Mouse (Mus musculus) CD4-positive, CD25-positive, alpha-beta regulatory T cell, adult 9 weeks (primary cell): ENCODE measurements around the gene Renbp. TPM values are rescaled to one million over a fixed set of nuclear protein-coding genes. Genes with fewer than 3 reads are reported as not detected.

Experiments
- polyA plus RNA-seq: library from polyadenylated mRNA; unstranded; fragments of 100-300 nt; shearing (Covaris generic); gene quantifications from one replicate; pipeline ENCODE4 v1.2.1, GENCODE M21; 2017

The Renbp gene
- polyA plus RNA-seq = 7.6 TPM

GRCm38 (mm10) chrX:73930402-73931062 lies at the start of gene Renbp:
Gene Renbp, minus strand, starts transcription at chrX:73930850.

GRCm38 (mm10) chrX:73966248-73967176 lies 35.9 kb upstream of the Renbp start, which contains the start of gene Hcfc1:
Gene Hcfc1, minus strand, starts transcription at chrX:73966357.

GRCm38 (mm10) chrX:73921823-73922549 lies 8.7 kb downstream of the Renbp start, which contains the start of the genes Arhgap4 and Naa10:
Gene Arhgap4, minus strand, starts transcription at chrX:73921870.
Gene Naa10, minus strand, starts transcription at chrX:73921944.

GRCm38 (mm10) chrX:73895719-73896118 lies 34.9 kb downstream of the Renbp start, which contains the start of gene L1cam:
Gene L1cam, minus strand, starts transcription at chrX:73896105.

DNA sequence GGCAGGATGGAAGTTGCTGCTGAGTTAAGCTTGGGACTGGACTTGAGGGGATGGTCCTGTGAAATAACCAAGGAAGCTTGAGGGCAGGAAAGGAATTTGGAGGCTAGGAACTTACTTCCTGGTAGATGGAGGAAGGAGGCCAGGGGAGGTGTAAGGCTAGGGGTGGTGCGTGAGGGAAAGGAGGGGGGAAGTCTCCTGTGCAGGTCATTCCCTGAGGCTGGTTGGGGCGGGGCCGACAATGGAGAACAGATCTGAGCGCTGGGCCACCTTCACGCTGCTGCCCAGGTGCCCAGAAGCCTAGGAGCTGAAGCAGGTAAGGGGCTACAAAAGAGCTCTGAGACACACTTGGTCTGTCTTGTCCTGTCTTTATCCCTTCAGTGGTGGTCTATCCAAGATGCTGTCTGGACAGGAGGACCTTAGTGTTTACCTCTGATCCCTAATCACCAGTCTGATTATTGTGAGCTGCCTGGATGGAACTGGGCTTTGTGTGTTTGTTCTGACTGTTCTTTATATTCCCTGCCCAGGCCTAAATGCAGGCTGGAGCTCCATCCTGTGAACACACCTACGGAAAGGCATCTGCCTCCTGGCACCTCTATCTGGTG lies 39.0 kb downstream of the Renbp start, which contains the start of gene Avpr2:
Gene Avpr2, plus strand, starts transcription at position 552 of the 602 bp plus-strand sequence.

Other genes with a start within 250 kb of the Renbp start
- 339 TPM for gene Bcap31, start 214.7 kb downstream of the Renbp start, polyA plus RNA-seq
- gene Abcd1, start 214.3 kb downstream of the Renbp start, polyA plus RNA-seq = 48.6 TPM
- not detected for gene Plxnb3, start 173.8 kb downstream of the Renbp start, polyA plus RNA-seq
- gene Srpk3, start 156.4 kb downstream of the Renbp start, polyA plus RNA-seq = 0.96 TPM
- 255 TPM for gene Idh3g, start 144.0 kb downstream of the Renbp start, polyA plus RNA-seq
- 250 TPM for gene Ssr4, start 143.8 kb downstream of the Renbp start, polyA plus RNA-seq
- 0.30 TPM for gene Pdzd4, start 105.9 kb downstream of the Renbp start, polyA plus RNA-seq
- gene Avpr2, start 38.7 kb downstream of the Renbp start, polyA plus RNA-seq = 3.9 TPM
- gene L1cam, start 34.7 kb downstream of the Renbp start, polyA plus RNA-seq = 6.8 TPM
- 298 TPM for gene Arhgap4, start 9.0 kb downstream of the Renbp start, polyA plus RNA-seq
- gene Naa10, start 8.9 kb downstream of the Renbp start, polyA plus RNA-seq = 244 TPM
- 61.5 TPM for gene Hcfc1, start 35.5 kb upstream of the Renbp start, polyA plus RNA-seq
- 20.0 TPM for gene Irak1, start 93.1 kb upstream of the Renbp start, polyA plus RNA-seq
- not detected for gene Opn1mw, start 196.6 kb upstream of the Renbp start, polyA plus RNA-seq
- gene Mecp2, start 204.5 kb upstream of the Renbp start, polyA plus RNA-seq = 38.4 TPM
- not detected for gene Tex28, start 237.0 kb upstream of the Renbp start, polyA plus RNA-seq
- gene Tktl1, start 246.4 kb upstream of the Renbp start, polyA plus RNA-seq = 1.5 TPM